Mouse (Mus musculus) testis, adult 2 months (tissue): ENCODE measurements around the gene Zbtb17.
A peak's percentile ranks its signal among the peaks of the same experiment; 100 is the strongest.

ENCODE experiments used
- CTCF ChIP-seq: fragments of 200-500 bp; IDR thresholded peaks from 2 replicates; pipeline ENCODE4 v1.5.1; 2012; ENCODE audit warnings: low read depth, mild to moderate bottlenecking, inconsistent platforms, low read length, moderate library complexity; ENCODE audit not compliant: control insufficient read depth, insufficient read depth, insufficient replicate concordance
- POLR2A ChIP-seq: fragments of 200-500 bp; IDR thresholded peaks from 2 replicates; pipeline ENCODE4 v1.6.1; 2012; ENCODE audit warnings: low read depth, mild to moderate bottlenecking, inconsistent platforms, low read length, moderate library complexity; ENCODE audit not compliant: control insufficient read depth

DNA sequence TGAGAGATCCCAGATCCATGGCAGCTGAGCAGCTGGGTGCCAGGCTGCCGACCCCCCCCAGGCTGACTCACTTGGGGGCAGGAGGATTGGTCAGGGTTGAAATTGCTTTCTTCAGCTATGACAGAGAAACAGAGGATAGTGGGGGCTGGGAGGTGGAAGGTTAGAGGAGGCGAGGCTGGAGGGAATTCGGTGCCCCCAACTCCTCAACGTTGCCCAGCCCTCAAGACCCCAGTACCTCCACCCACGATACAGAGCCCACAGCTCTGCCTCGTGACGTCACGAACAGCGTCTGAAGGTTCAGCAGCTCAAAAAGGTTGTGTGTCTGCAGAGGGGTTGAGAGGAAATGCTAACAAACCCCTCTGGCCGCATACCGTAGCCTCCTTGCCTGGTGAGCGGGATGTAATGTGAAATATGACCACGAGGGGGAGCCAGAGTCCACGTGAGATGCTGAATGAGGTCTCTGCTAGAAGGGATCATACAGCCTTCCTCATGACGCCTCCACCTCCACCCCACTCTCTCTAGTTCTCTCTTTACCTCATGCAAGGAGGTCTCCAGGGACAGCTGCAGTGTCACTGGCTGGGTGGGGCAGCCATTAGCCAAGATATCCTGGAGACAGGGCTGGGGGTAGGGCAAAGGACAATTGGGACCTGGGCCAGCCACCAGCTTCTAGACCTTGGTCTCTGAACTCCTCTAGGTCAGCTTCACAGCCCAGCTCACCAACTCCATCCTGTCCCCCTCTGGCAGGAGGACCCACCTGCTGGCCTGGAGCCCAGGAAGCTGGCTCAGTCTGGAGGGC, 39.7 kb upstream of the Zbtb17 start:
- TF ChIP-seq CTCF, result peak; percentile 98
- no peak for TF ChIP-seq POLR2A
